Mouse (Mus musculus) liver, embryonic 13.5 days (tissue): ENCODE measurements around the gene Sult4a1. TPM values are rescaled to one million over a fixed set of nuclear protein-coding genes. Genes with fewer than 3 reads are reported as not detected.

Source experiments
- ATAC-seq: fragments of 200-750 bp; cut with Nextera tagmentation; 2 replicates; pipeline ENCODE4 v1.8.0; 2017; ENCODE audit warnings: low read depth, mild to moderate bottlenecking, moderate number of reproducible peaks, moderate library complexity
- DNase-seq: peaks from one replicate; pipeline ENCODE4 v3.0.0; 2022
- H3K27ac ChIP-seq: fragments of 300-500 bp; sonication (generic); 2 replicates; pipeline ENCODE4 v1.5.1; 2015; ENCODE audit warnings: moderate library complexity, mild to moderate bottlenecking, inconsistent platforms
- H3K27me3 ChIP-seq: fragments of 300-500 bp; sonication (generic); 2 replicates; pipeline ENCODE4 v1.6.1; 2015; ENCODE audit warnings: mild to moderate bottlenecking, inconsistent platforms
- H3K36me3 ChIP-seq: fragments of 300-500 bp; sonication (generic); 2 replicates; pipeline ENCODE4 v1.6.1; 2015; ENCODE audit warnings: mild to moderate bottlenecking, inconsistent platforms
- H3K4me1 ChIP-seq: fragments of 300-500 bp; sonication (generic); replicated peaks from 2 replicates; pipeline ENCODE4 v1.6.1; 2015; ENCODE audit warnings: inconsistent platforms
- H3K4me2 ChIP-seq: fragments of 300-500 bp; sonication (generic); 2 replicates; pipeline ENCODE4 v1.6.1; 2015; ENCODE audit warnings: inconsistent platforms, mild to moderate bottlenecking, moderate library complexity
- H3K4me3 ChIP-seq: fragments of 300-500 bp; sonication (generic); replicated peaks from 2 replicates; pipeline ENCODE4 v1.5.1; 2015; ENCODE audit warnings: mild to moderate bottlenecking, inconsistent platforms
- H3K9ac ChIP-seq: fragments of 300-500 bp; sonication (generic); 2 replicates; pipeline ENCODE4 v1.6.1; 2015; ENCODE audit warnings: mild to moderate bottlenecking, inconsistent platforms
- H3K9me3 ChIP-seq: fragments of 300-500 bp; sonication (generic); replicated peaks from 2 replicates; pipeline ENCODE4 v1.6.1; 2016; ENCODE audit warnings: inconsistent platforms
- WGBS: fragments of 180-500 bp; shearing (Covaris S2); methylation state at CpG from one replicate; pipeline ENCODE4 v1.1.7; 2015; ENCODE audit not compliant: insufficient replicate concordance; 5-methylcytosine and 5-hydroxymethylcytosine counted together
- polyA plus RNA-seq: library from polyadenylated mRNA; unstranded; fragments of >200 nt; fragmentation: Nextera tagmentation; extraction: Ambion mirVana; gene quantifications from 2 replicates; pipeline ENCODE4 v1.2.1, GENCODE M21; 2015

Sult4a1 gene
- polyA plus RNA-seq, 1 experiment from 2014 or later, result 0.12 TPM

- Histone ChIP-seq H3K4me3 (no peak overlapping the region), H3K9ac (no peak overlapping the region), H3K27ac (no peak overlapping the region), H3K36me3 (no peaks in the 10 kb centered on the region), H3K4me2 (no peak overlapping the region), H3K9me3 (no peaks in the 10 kb centered on the region), H3K27me3 (no peaks in the 10 kb centered on the region), H3K4me1 (no peaks in the 10 kb centered on the region)
- DNase-seq (no peak), ATAC-seq (no peak)
- 37% methylated on average over 7 of the region's 7 CpGs for whole genome bisulfite sequencing
Measured at GRCm38 (mm10) chr15:84094921-84095320, 10.6 kb downstream of the Sult4a1 start.

GRCm38 (mm10) chr15:84086775-84087174 is 18.8 kb downstream of the Sult4a1 start:
- no peak overlapping the region for H3K9ac ChIP-seq
- no peaks in the 10 kb centered on the region for H3K27me3 ChIP-seq
- WGBS, result 36% methylated on average over 9 of the region's 9 CpGs
- no peaks in the 10 kb centered on the region for H3K36me3 ChIP-seq
- H3K9me3 ChIP-seq, result no peaks in the 10 kb centered on the region
- H3K4me1 ChIP-seq, result no peaks in the 10 kb centered on the region
- no peak overlapping the region for H3K4me2 ChIP-seq
- ATAC-seq (no peak), DNase-seq (no peak)
- H3K27ac ChIP-seq, result no peak overlapping the region
- no peak overlapping the region for H3K4me3 ChIP-seq

- Histone ChIP-seq H3K36me3 (no peaks in the 10 kb centered on the region), H3K4me1 (no peaks in the 10 kb centered on the region), H3K27ac (no peak overlapping the region), H3K27me3 (no peaks in the 10 kb centered on the region), H3K9me3 (no peaks in the 10 kb centered on the region), H3K4me2 (no peak overlapping the region), H3K9ac (no peak overlapping the region), H3K4me3 (no peak overlapping the region)
- no peak for DNase-seq
- no peak for ATAC-seq
- WGBS, result 24% methylated on average over 12 of the region's 12 CpGs
Measured at GRCm38 (mm10) chr15:84086364-84086763, 19.2 kb downstream of the Sult4a1 start.

- no peak overlapping the region for H3K27ac ChIP-seq
- DNase-seq (no peak), ATAC-seq (no peak)
- no peak overlapping the region for H3K4me2 ChIP-seq
- H3K36me3 ChIP-seq, result no peaks in the 10 kb centered on the region
- no peak overlapping the region for H3K4me3 ChIP-seq
- 0 out of 2 replicates have a peak, but pooled peaks cover 5% of the 10 kb centered on the region for H3K27me3 ChIP-seq
- WGBS, result 40% methylated on average over 7 of the region's 7 CpGs
- H3K4me1 ChIP-seq, result 0 out of 2 replicates have a peak, but pooled peaks cover 3% of the 10 kb centered on the region
- H3K9me3 ChIP-seq, result no peaks in the 10 kb centered on the region
- no peak overlapping the region for H3K9ac ChIP-seq
Measured at GRCm38 (mm10) chr15:84080069-84080468, 25.5 kb downstream of the Sult4a1 start.

GRCm38 (mm10) chr15:84079519-84079918 is 26.0 kb downstream of the Sult4a1 start:
- Histone ChIP-seq H3K4me1 (0 out of 2 replicates have a peak, but pooled peaks cover 3% of the 10 kb centered on the region), H3K27ac (no peak overlapping the region), H3K27me3 (peaks cover 11% of the 10 kb centered on the region), H3K9me3 (no peaks in the 10 kb centered on the region), H3K9ac (no peak overlapping the region), H3K36me3 (no peaks in the 10 kb centered on the region), H3K4me3 (no peak overlapping the region), H3K4me2 (no peak overlapping the region)
- ATAC-seq (no peak), DNase-seq (no peak)
- 64% methylated on average over 2 of the region's 2 CpGs for WGBS

- ATAC-seq, result no peak
- 0 out of 2 replicates have a peak, but pooled peaks cover 3% of the 10 kb centered on the region for H3K4me1 ChIP-seq
- DNase-seq, result no peak
- H3K27me3 ChIP-seq, result peaks cover 15% of the 10 kb centered on the region
- no peak overlapping the region for H3K9ac ChIP-seq
- H3K4me2 ChIP-seq, result no peak overlapping the region
- no peak overlapping the region for H3K4me3 ChIP-seq
- H3K27ac ChIP-seq, result no peak overlapping the region
- WGBS, result 60% methylated on average over 13 of the region's 13 CpGs
- H3K9me3 ChIP-seq, result no peaks in the 10 kb centered on the region
- H3K36me3 ChIP-seq, result no peaks in the 10 kb centered on the region
Measured at GRCm38 (mm10) chr15:84078667-84079066, 26.9 kb downstream of the Sult4a1 start.

GRCm38 (mm10) chr15:84077151-84077550 is 28.4 kb downstream of the Sult4a1 start:
- H3K4me2 ChIP-seq, result no peak overlapping the region
- H3K4me3 ChIP-seq, result no peak overlapping the region
- DNase-seq (no peak), ATAC-seq (no peak)
- H3K4me1 ChIP-seq, result 0 out of 2 replicates have a peak, but pooled peaks cover 3% of the 10 kb centered on the region
- H3K9ac ChIP-seq, result no peak overlapping the region
- WGBS, result 55% methylated on average over 17 of the region's 17 CpGs
- H3K27ac ChIP-seq, result no peak overlapping the region
- peaks cover 27% of the 10 kb centered on the region for H3K27me3 ChIP-seq
- no peaks in the 10 kb centered on the region for H3K9me3 ChIP-seq
- H3K36me3 ChIP-seq, result no peaks in the 10 kb centered on the region

GRCm38 (mm10) chr15:84074705-84075185 is 30.8 kb downstream of the Sult4a1 start:
- ATAC-seq, result no peak
- Histone ChIP-seq H3K36me3 (no peaks in the 10 kb centered on the region), H3K9ac (no peak overlapping the region), H3K4me1 (no peaks in the 10 kb centered on the region), H3K27me3 (peaks cover 49% of the 10 kb centered on the region), H3K9me3 (no peaks in the 10 kb centered on the region), H3K4me3 (no peak overlapping the region), H3K27ac (no peak overlapping the region), H3K4me2 (no peak overlapping the region)
- WGBS, result 23% methylated on average over 17 of the region's 17 CpGs
- DNase-seq, result no peak

- H3K4me3 ChIP-seq, result no peak overlapping the region
- no peaks in the 10 kb centered on the region for H3K4me1 ChIP-seq
- H3K4me2 ChIP-seq, result no peak overlapping the region
- DNase-seq, result peak; percentile 27
- 14% methylated on average over 12 of the region's 15 CpGs for WGBS
- ATAC-seq, result no peak
- H3K27ac ChIP-seq, result no peak overlapping the region
- peaks cover 55% of the 10 kb centered on the region for H3K27me3 ChIP-seq
- H3K36me3 ChIP-seq, result no peaks in the 10 kb centered on the region
- H3K9me3 ChIP-seq, result no peaks in the 10 kb centered on the region
- no peak overlapping the region for H3K9ac ChIP-seq
Measured at GRCm38 (mm10) chr15:84073911-84074704, 31.4 kb downstream of the Sult4a1 start.

- no peaks in the 10 kb centered on the region for H3K9me3 ChIP-seq
- no peaks in the 10 kb centered on the region for H3K36me3 ChIP-seq
- DNase-seq (no peak), ATAC-seq (no peak)
- peaks cover 64% of the 10 kb centered on the region for H3K27me3 ChIP-seq
- H3K4me3 ChIP-seq, result no peak overlapping the region
- H3K9ac ChIP-seq, result no peak overlapping the region
- H3K27ac ChIP-seq, result no peak overlapping the region
- 13% methylated on average over 8 of the region's 8 CpGs for WGBS
- H3K4me1 ChIP-seq, result no peaks in the 10 kb centered on the region
- H3K4me2 ChIP-seq, result no peak overlapping the region
Measured at GRCm38 (mm10) chr15:84073058-84073457, 32.5 kb downstream of the Sult4a1 start.

GRCm38 (mm10) chr15:84072226-84072625 is 33.3 kb downstream of the Sult4a1 start:
- WGBS, result 29% methylated on average over 7 of the region's 7 CpGs
- H3K36me3 ChIP-seq, result no peaks in the 10 kb centered on the region
- H3K4me1 ChIP-seq, result no peaks in the 10 kb centered on the region
- peaks cover 71% of the 10 kb centered on the region for H3K27me3 ChIP-seq
- no peak overlapping the region for H3K4me3 ChIP-seq
- H3K9ac ChIP-seq, result no peak overlapping the region
- DNase-seq (no peak), ATAC-seq (no peak)
- H3K9me3 ChIP-seq, result no peaks in the 10 kb centered on the region
- H3K27ac ChIP-seq, result no peak overlapping the region
- H3K4me2 ChIP-seq, result no peak overlapping the region
